Mouse (Mus musculus): Measurements from ENCODE around the gene Gal3st3.

Gene Gal3st3

DNA sequence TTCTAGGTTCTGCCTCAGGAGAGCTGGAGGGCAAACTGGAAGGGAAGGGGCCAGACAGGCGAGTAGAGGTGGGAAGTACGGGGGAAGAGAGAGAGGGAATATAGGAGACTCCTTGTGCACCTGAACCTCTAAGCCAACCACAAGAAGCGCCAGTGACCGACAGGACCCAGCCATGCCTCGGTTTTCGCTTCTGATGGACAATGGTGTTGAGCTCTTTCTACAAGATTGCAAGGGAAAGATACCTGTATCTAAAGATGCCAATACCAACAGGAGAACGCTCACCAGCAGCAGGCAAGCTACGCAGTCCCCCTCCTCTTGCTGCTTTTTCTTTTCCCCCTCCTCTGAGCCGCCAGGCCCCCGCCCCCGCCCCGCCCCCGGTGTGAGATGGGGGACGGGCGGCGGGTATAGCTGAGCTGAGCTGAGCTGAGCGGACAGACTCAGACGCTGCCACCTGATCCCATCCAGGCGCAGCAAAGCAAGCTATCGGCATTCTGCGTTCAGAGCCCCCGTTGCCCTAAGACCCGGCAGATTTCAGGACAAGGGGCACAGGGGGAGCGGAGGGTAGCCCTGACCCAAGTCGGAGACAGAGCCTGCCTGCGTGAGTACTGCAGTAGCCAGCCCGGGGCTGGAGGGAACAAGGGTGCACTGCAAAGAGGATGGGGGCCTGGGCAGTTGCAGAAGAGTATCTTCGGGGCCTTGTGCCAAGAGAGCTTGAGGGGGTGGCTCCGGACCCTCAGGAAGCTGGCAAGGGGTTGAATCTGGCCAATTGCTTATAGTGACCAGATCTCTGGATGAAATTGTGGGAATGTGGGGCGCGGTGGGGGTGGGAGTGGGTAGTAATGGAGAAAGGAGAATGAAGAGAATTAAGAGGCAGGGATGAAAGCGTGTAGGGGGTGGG is at the start of gene Gal3st3:
Gene Gal3st3, plus strand, starts transcription at position 429 of the 898 bp plus-strand sequence.
- in situ Hi-C loops (cut with MboI; ENCODE audit: unreplicated experiment in 2 of 2) = no loop called here

DNA sequence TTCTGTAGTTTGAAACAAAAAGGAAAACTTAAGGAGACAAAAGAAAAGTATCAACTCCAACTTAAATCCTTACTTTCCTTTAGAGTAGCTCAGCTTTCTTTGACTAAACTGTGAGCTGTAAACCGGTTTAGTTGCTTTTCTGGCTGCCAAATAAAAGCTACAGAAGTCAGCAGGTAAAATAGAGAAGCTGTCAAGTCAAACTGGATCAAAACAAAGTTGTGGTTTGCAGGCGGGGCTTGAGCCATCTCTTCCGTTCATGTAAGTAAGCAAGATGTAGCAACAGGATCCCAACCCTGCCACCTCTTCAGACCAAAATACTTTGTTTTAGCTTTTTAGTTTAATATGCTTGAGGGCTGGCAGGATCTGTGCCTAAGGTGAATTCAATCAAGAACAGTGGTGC is 41.0 kb upstream of the Gal3st3 start:
- in situ Hi-C loops (cut with MboI; ENCODE audit: unreplicated experiment in 2 of 2) = no loop called here

DNA sequence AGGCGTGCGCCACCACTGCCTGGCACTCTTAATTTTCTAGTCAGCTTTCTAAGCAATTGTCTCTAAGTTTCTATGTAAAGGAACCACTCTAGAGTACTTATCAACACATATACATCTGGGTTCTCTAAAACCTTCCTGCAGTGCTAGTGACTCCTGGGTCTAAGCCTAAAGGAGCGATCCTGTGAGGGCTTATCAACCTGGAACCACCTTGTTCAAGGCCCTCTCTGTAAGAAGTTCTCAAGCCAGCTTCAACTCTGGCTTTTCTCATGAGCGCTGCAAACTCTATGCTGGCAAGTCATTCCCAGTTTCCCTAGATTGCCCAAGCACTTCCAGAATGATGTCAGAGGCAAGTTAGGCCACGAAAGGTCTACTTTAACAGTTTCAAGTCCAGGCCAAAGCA is 31.1 kb upstream of the Gal3st3 start:
- in situ Hi-C loops (cut with MboI; ENCODE audit: unreplicated experiment in 2 of 2) = no loop called here

DNA sequence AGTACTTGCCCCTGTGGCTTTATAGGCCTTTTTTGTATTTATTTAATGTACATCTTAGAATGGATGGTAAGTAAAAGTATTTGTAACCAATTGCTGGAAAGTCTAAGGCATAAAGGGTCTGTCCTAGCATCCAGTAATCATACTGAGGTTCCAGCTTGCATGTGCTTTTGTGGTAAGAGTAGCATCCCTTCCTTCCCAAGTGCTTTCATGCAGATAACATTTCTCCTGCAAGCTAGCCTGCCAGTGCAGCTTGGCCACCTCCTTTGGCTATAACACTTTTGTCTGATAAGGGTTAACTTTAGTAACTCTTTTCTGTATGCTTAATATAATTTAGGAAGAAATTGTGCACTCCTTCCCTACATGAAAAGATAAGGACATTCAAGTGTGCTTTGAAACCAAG is 30.1 kb upstream of the Gal3st3 start:
- in situ Hi-C loops (cut with MboI; ENCODE audit: unreplicated experiment in 2 of 2) = no loop called here

DNA sequence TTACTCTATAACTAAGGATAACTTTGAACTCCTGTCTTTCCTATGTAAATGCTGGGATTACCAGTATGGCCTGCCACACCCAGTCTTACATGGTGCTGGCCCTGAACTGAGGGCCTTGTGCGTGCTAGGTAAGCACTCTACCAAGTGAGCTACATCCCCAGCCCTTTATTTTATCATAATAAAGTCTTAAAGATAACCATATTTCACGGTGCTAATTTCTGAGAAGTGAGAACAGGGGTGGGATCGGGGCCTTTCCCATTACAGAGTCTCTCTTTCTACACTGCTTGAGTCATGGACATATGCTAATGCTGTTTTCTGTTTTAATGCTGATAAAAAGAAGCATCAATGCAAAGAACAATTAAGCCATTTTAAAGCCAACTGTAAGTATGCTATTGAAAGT is 29.3 kb upstream of the Gal3st3 start:
- in situ Hi-C loops (cut with MboI; ENCODE audit: unreplicated experiment in 2 of 2) = no loop called here

DNA sequence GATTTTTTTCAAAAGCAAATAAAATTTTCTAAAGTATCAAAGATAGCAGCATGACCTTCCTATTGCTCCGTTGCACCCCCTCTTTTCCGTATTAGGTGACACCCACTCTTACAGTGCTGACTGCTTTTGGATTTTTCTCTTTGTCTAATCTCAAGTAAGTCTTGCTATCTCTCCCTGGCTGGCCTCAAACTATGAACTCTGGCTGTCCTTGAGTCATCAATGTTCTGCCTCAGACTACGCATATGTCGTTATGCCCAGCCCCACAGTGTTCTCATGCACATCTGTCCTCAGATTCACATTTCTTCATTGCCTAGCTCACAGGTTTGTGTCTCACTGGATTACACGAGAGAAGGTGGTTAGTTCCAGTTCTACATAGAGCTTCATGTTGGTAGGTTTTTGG is 28.7 kb upstream of the Gal3st3 start:
- in situ Hi-C loops (cut with MboI; ENCODE audit: unreplicated experiment in 2 of 2) = no loop called here

DNA sequence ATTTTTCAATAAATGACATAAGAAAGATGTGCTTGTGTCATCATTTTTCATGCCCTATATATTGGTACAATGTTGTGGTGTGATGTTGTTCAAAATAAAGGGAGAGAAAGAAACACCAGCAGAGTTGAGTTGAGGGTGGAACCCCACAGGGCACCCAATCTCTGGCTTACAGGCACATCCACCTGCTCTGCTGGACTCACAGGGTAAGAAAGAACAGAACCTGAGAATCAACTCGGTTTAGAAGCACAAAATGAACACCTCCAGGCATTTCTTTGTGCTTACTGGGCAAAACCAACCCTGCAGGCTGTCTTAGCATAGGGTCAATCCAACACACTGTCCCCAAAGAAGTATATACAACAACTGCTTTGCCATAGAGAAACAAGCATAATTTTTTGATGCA is 26.7 kb upstream of the Gal3st3 start:
- in situ Hi-C loops (cut with MboI; ENCODE audit: unreplicated experiment in 2 of 2) = no loop called here

DNA sequence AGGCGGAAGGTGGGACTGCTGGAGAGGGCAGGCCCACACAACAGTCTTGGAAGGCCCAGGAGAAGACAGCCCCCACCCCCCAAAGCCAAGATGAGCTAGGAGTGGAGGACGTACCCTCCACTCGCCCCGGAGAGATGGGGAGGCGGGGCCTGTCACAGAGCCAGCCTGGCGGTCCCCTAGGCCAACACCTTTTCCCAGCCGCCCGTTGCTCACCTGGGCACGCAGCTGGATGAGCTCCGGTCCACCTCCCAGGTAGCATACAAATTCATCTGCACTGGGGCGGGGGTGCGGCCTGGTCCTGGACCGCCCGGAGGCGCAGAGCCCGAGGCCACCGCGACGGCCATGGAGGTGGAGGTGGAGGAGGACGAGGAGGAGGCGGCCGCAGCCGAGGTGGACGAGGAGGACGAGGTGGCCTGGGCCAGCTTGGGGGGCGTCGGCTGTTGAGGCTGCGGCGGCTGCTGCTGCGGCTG is 25.8 kb upstream of the Gal3st3 start:
- in situ Hi-C loops (cut with MboI; ENCODE audit: unreplicated experiment in 2 of 2) = no loop called here

DNA sequence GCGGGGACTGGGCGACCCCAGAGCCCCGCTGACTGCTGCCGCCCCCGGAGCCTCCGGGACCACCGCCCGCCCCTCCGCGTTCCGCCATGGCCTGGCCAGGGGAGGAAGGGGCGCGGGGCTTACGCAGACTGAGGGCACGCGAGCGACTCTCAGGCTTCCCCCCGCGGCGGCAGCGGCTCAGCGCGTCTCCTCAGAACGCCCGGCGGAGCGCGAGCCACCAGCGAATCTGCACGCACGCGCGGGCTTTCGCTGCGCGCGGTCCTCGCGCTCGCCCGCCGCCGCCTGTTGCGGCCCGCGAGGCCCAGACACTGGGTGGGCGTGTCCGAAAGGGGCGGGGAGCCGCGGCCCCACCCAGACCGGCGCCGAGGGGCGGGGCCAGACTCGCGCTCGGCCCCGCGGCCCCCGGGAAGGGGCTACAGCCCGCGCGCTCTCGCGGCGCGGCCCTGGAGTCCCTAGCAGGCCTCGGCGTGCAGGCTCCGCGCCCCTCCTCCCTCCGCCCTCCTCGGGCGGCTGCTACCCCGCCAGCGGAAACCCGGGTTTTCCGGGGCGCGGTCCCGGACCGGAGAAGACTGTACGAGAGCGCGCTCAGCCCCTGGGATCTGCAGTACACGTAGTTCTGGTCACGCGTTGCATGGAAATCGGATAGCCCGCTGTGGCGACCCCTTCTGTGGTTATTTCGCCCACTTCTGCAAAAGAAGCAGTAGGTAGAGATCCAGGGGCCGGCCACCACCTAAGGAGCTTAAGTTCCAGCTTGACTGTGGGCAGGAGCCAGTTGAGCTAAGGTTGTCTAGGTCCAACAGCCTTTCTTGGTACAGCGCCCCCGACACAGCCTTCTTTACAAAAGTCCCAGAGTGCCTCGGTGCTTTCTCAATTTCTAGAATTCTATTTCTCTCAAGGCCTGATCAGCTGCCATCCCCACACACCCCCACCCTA is 25.1 kb upstream of the Gal3st3 start, which contains the start of gene Pacs1:
Gene Pacs1, minus strand, starts transcription at position 319 of the 933 bp plus-strand sequence.
- in situ Hi-C loops (cut with MboI; ENCODE audit: unreplicated experiment in 2 of 2) = no loop called here

DNA sequence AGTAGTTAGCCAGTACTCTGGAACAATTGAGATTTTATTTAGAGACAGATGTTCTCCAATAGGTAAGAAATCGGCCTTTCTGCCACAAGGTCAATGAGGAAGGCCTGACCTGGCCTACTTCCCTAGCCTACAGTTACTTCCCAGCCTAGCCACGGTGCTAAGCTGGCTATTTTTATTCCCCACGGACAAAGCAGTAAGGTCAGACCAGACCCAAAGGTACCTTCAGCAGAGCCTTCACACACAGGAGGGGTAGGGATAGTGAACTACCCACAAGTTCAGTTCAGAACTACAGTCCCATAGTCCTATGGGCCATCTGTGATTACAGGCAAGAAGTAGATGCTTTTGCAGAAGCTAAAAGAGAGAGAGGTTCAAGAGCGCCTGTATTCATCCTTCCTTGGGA is 24.2 kb upstream of the Gal3st3 start:
- in situ Hi-C loops (cut with MboI; ENCODE audit: unreplicated experiment in 2 of 2) = no loop called here

DNA sequence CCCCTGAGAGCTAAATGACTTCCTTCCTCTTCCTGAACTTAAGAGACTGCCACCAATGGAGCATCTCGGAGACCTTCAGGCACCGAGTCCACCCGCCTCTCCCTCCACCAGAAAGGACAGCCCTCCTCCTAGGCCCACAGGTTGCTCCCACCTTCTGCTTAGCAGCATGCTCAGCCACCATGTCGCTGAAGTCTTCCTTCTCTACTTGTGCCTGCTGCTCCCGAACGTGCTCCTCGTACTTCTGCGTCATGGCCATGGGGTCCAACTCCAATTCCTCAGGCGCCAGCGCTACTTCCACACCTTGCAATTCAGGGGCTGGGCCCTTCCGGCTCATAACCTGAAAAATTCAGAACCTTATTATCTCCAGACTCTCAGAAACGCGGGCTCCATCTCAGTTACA is 23.5 kb upstream of the Gal3st3 start:
- in situ Hi-C loops (cut with MboI; ENCODE audit: unreplicated experiment in 2 of 2) = loop anchor here in 1 of 2 experiments (5.0 kb wide), 1 partner anchor 77 kb away; no protein-coding TSS in a partner anchor

DNA sequence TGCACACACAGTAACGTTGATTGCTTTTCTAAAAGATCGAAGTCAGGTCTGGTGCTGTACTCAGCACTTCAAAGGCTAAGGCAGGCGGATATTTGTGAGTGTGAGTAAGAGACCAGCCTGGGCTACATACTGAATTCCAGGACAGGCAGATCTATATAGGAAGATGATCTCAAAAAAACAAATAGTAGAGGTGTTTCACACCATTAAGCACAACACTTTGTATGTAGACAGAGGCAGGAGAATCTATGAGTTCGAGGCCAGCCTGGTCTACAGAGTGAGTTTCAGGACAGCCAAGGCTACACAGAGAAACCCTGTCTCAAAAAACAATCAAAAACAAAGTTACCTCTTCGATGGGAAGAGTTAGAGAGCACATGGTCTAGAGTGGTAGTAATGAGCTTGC is 22.4 kb upstream of the Gal3st3 start:
- in situ Hi-C loops (cut with MboI; ENCODE audit: unreplicated experiment in 2 of 2) = loop anchor here in 1 of 2 experiments (5.0 kb wide), 1 partner anchor 78 kb away; no protein-coding TSS in a partner anchor

DNA sequence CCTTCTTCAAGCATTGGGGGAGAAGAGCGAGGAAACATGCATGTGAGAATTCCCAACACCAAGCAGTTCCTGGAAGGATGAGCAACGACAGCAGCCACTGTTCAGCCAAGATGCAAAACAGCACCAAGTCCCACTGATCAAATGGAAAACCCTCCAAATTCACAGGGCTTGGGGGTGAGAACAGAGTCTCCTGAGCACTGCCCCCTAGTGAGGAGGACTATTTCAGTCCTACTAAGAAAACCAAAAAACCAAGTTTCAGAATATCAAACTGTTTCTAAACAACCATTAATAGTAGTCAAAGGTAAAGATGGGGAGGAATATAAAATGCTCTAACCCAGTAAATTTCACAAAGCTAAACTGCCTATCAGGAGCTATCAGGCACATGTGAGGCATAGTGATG is 21.6 kb upstream of the Gal3st3 start:
- in situ Hi-C loops (cut with MboI; ENCODE audit: unreplicated experiment in 2 of 2) = loop anchor here in 1 of 2 experiments (5.0 kb wide), 1 partner anchor 79 kb away; no protein-coding TSS in a partner anchor

DNA sequence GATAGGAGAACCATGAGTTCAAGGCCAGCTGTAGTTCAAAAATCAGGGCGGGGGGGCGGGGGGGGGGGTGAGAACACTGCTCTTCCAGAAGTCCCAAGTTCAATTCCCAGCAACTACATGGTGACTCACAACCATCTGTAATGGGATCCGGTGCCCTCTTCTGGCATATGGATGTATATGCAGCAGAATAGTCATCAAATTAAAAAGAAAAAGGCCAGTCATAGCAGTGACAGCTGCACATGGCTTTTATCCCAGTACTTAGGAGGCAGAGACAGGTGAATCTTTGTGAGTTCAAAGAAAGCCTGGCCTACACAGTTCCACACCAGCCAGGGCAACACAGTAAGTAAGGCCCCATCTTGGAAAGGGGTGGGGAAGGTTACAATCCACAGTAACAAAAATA is 21.0 kb upstream of the Gal3st3 start:
- in situ Hi-C loops (cut with MboI; ENCODE audit: unreplicated experiment in 2 of 2) = loop anchor here in 1 of 2 experiments (5.0 kb wide), 1 partner anchor 80 kb away; no protein-coding TSS in a partner anchor

DNA sequence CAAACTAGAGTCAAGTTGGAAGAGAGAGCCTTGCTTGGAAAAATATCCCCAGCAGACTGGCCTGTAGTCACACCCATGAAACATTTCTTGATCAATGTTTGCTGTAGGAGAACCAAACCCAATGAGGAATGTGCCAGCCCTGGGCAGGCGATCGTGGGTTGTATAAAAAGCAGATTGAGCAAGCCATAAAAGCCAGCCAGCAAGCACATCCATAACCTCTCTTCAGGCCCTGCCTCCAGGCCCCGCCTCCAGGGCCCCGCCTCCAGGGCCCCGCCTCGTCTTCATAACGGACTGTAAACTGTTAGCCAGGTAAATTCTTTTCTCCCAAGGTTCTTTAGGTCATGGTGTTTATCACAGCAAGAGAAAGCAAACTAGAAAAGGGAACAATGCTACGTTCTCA is 19.8 kb upstream of the Gal3st3 start:
- in situ Hi-C loops (cut with MboI; ENCODE audit: unreplicated experiment in 2 of 2) = loop anchor here in 1 of 2 experiments (5.0 kb wide), 1 partner anchor 81 kb away; no protein-coding TSS in a partner anchor

DNA sequence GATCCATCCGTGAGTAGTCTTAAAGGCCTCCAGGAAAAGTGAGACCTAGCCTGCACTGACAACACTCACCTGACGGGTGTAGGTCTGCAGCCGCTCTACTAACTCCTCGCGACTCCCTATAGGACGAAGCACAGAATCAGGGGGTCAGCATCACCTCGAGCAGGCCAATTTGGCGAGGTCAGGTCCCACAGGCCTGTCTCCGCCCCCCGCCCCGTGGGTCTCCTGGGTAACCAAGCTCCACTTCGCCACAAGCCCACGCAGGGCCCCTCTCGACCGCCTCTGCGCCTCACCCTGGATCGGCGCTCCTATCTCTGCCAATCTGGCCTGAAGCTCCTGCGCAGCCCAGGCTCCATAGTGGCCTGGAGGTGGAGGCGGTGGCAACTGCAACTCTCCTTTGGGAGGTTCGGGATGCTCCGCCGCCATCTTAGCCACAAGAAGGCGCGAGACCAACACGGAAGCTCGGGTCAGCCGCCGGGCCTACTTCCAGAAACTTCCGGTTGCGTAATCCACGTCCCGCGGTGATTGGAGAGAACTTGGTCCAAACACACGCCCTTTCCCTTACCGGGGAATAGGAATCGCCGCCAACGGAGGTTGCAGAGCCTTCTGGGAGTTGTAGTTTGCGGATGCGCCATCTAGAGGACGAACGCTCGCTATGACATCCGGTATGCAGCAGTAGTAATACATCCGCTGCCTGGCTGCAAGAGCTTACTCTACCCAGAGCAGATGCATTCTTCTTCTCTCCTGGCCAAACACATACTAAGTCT is 3.0 kb upstream of the Gal3st3 start, which contains the start of gene Sf3b2:
Gene Sf3b2, minus strand, starts transcription at position 484 of the 764 bp plus-strand sequence.
- in situ Hi-C loops (cut with MboI; ENCODE audit: unreplicated experiment in 2 of 2) = no loop called here

DNA sequence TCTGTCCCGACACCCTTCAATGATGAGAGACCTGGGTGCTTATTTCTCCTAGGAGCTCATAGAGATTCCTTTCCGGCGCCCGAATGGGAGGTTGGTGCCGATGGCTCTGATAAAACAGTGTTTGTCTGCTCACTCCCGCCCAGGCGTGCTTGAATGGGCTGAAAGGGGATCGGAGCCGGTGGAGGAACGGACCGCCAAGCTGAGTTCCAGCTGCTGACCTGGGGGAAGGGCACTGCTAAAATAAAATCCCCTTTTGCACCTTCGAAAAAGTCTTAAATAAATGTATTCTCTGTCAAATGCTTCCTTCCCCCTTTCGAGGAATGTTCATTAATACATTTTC is 2.4 kb upstream of the Gal3st3 start:
- in situ Hi-C loops (cut with MboI; ENCODE audit: unreplicated experiment in 2 of 2) = no loop called here

DNA sequence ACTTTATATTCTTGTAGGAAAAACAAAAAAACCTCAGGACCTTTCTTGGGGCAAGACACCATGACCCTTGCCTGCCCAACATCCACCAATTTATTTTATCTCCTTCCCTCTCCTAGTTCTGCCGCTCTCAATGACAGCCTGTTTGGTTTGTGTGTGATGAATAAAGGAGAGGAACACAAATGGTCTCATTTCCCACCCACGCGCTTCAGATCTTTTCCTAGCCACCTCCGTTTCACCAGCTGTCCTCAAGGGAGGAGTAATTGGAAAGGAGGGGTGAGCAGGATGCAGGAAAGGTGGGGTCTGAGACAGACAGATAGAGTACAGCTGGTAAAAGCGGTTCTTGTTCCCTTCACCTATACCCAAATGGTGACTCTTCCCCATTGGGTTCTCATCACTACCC is 1.5 kb upstream of the Gal3st3 start:
- in situ Hi-C loops (cut with MboI; ENCODE audit: unreplicated experiment in 2 of 2) = no loop called here

DNA sequence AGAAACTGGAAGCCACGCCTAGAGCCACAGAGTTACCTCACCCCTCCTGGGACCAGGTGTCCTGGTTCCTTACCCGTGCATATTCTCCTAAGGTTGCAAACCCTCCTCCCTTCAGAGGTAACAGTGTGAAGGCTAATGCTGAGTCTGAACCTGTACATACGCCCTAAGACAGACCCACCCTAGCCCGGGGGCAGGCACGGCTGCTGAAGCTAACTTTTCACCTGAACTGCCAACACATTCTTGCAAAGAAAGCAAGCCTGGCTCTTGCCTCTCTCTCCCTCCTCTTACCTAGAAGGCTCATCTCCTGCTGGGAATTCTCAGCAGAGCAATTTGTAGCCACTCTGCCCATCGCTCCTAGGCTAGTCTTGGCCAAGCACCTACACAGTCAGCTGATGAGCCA is 2.5 kb downstream of the Gal3st3 start:
- in situ Hi-C loops (cut with MboI; ENCODE audit: unreplicated experiment in 2 of 2) = no loop called here

DNA sequence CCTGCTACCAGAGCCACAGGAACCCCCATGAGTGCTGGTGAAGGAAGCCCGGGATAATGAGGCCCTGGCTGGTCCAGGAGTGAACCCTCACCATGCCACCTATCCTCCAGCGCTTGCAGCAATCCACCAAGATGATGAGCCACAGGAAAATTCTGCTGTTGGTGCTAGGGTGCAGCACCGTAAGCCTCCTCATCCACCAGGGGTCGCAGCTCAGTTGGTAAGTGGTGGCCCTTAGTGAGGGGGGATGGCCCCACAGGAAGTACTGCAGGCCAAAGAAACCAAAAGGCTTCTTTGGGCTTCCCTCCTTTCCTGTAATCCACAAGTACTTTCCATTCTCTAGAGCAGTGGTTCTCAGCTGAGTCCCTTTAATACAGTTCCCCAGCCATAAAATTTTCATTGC is 4.3 kb downstream of the Gal3st3 start:
- in situ Hi-C loops (cut with MboI; ENCODE audit: unreplicated experiment in 2 of 2) = no loop called here

All from v-Abl transformed pro-B cells (cell line).